Mouse (Mus musculus): ENCODE measurements at regions not wholly inside any gene's neighbourhood (a gene's known extent, or its start where the extent isn't known, plus 50 kb on each side); places are given as distances from the start of the nearest gene placed in this dataset.

DNA sequence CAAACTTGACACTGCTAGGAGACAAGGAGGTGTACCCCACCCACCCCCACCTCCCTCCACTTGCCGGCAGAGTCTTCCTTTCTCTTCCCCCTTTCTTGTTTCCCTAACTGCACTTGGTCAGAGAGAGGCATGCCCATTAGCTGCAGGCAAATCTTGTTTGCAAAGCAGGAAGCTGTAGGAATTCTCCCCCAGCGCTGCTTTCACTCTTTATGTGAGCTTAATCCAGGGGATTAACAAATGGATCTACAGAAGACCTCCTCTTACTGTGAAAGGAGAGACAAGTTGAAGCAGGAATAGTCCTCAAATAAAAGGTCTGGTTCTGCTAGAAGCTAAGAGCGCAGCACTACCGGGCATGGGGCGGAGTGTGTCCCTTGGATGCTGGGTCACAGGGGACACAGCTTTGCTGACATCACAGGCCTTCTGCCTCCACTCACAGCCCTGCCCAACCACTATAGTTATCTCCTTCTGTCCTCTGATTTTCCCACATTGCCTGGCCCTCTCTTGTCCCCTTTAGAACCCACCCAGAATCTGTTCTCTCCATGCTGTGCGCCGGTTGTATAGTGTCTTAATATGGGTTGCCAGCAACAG lies 84.3 kb upstream of the Meis1 start:
- ATAC-seq (no peak), DNase-seq (no peak)
- no peak overlapping the region for H3K9ac ChIP-seq (replicated peaks)
- no peaks in the 10 kb centered on the region for H3K36me3 ChIP-seq (replicated peaks; ENCODE audit: insufficient read depth, low read length)
- TF ChIP-seq EP300 (IDR thresholded peaks at IDR 0.05; ENCODE audit: low read depth) (no peak), CTCF (IDR thresholded peaks at IDR 0.05; ENCODE audit: low read depth) (no peak)
- no peak overlapping the region for H3K4me3 ChIP-seq (ENCODE audit: low read depth, low read length)
- WGBS (ENCODE audit: insufficient replicate concordance) = 43% methylated on average over 7 of the region's 7 CpGs
- no peaks in the 10 kb centered on the region for H3K9me3 ChIP-seq (ENCODE audit: low read length)
- no peaks in the 10 kb centered on the region for H3K27me3 ChIP-seq (ENCODE audit: insufficient read depth, low read length)
- no peaks in the 10 kb centered on the region; the same call in 1 of the 2 replicates for H3K4me1 ChIP-seq (ENCODE audit: insufficient read depth)
- H3K27ac ChIP-seq (ENCODE audit: low read depth) = no peak overlapping the region
- no peak overlapping the region for H3K4me2 ChIP-seq (ENCODE audit: low read depth, low read length)

DNA sequence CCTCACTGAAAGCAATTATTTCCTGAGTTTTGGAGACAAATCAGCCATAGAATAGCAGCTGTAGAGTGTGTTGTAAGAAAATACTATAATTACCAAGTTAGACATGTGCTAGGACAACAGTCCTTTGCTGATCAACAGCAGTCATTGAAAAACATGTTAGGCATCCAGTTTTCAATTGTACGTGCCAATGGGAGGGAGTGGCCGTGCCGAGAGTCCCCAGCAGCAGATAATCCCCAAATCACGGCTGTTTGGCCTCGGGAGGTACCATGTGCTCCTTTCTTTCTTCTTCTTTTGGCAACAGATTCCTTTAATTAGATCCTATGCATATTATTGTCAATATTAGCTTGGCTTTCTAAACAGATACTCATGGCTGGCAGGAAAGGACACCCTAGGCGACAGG lies 88.4 kb upstream of the Meis1 start:
- no peak overlapping the region for H3K4me3 ChIP-seq (ENCODE audit: low read depth, low read length)
- no peaks in the 10 kb centered on the region; the same call in 1 of the 2 replicates for H3K4me1 ChIP-seq (ENCODE audit: insufficient read depth)
- H3K27ac ChIP-seq (ENCODE audit: low read depth) = no peak overlapping the region
- H3K4me2 ChIP-seq (ENCODE audit: low read depth, low read length) = no peak overlapping the region
- H3K36me3 ChIP-seq (replicated peaks; ENCODE audit: insufficient read depth, low read length) = no peaks in the 10 kb centered on the region
- TF ChIP-seq CTCF (IDR thresholded peaks at IDR 0.05; ENCODE audit: low read depth) (no peak), EP300 (IDR thresholded peaks at IDR 0.05; ENCODE audit: low read depth) (no peak)
- no peaks in the 10 kb centered on the region for H3K27me3 ChIP-seq (ENCODE audit: insufficient read depth, low read length)
- no peaks in the 10 kb centered on the region for H3K9me3 ChIP-seq (ENCODE audit: low read length)
- ATAC-seq (no peak), DNase-seq (no peak)
- H3K9ac ChIP-seq (replicated peaks) = no peak overlapping the region
- 78% methylated on average over 6 of the region's 6 CpGs for WGBS (ENCODE audit: insufficient replicate concordance)

DNA sequence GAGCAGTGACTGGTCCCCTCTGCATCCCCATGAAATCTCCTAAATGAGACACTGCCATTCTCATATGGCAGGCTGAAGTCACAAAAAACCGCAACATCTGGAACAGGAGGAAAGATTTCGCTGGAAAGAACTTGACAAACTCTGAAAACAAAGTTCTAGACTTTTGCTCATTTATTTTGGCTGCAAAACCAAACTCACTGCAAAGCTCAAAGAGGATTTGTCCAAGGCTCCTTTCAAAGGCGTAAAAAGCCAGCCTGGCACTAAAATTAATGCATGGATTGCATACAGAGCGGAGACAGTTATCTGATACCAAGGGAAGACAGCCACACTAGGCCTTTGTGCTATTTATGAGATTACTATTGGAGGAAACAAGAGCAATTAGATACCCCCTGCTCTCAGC lies 90.3 kb upstream of the Meis1 start:
- no peak for TF ChIP-seq CTCF (IDR thresholded peaks at IDR 0.05; ENCODE audit: low read depth)
- no peak for TF ChIP-seq EP300 (IDR thresholded peaks at IDR 0.05; ENCODE audit: low read depth)
- DNase-seq (no peak), ATAC-seq (no peak)
- no peaks in the 10 kb centered on the region for H3K36me3 ChIP-seq (replicated peaks; ENCODE audit: insufficient read depth, low read length)
- no peak overlapping the region for H3K4me2 ChIP-seq (ENCODE audit: low read depth, low read length)
- H3K27ac ChIP-seq (ENCODE audit: low read depth) = no peak overlapping the region
- no peaks in the 10 kb centered on the region for H3K4me1 ChIP-seq (ENCODE audit: insufficient read depth)
- 76% methylated on average over 4 of the region's 4 CpGs for WGBS (ENCODE audit: insufficient replicate concordance)
- H3K27me3 ChIP-seq (ENCODE audit: insufficient read depth, low read length) = no peaks in the 10 kb centered on the region
- no peak overlapping the region for H3K9ac ChIP-seq (replicated peaks)
- H3K4me3 ChIP-seq (ENCODE audit: low read depth, low read length) = no peak overlapping the region
- H3K9me3 ChIP-seq (ENCODE audit: low read length) = no peaks in the 10 kb centered on the region

DNA sequence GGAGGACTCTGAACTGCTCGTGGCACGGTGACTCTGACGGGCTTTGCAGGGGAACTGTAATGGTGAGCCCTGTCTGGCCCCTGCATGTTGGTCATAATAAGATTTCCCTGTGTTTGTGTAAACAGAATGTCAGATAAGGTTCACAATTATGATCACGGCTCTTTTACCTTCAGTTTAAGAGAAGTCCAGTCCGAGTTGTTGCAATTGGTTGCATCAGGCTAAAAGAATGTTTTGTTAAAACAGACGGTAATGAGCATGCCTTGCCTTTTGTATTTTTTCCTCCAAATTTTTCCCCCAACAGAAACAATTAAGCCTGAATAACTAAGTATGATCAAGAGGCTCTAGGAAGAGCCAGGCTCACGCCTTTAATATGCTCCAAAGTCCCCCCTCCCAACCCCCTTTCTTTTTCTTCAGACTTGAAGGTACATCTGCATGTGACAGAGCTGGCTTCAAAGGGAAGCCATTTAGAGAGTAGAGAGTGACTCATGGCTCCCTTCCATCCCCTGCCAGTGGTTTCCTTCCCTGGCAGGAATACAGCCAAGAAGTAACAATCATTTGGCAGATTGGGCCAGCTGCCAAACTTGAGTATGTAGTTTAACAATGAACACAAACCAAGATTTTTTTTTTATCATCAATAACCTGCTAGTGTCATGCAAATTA lies 93.3 kb upstream of the Meis1 start:
- DNase-seq = no peak
- WGBS (ENCODE audit: insufficient replicate concordance) = 62% methylated on average over 7 of the region's 7 CpGs
- no peak overlapping the region for H3K27ac ChIP-seq (ENCODE audit: low read depth)

DNA sequence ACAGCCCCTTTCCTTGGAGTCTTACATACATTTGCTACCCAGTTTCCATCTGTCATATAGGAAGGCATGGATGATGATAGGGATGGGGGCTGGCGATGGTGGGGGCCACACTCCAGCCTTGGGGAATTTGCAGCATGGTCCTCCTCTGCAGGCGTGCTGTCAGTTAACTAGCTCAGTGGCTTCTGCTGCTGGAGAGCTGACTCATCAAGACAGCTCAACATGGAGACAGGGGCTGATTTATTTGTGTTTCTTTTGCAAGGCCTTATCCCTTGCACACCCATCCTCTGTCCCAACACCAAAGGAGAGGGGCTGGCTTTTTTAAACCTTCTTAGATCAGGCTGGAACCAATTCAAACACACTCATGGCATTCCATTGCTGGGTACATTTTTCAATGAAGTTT lies 98.3 kb upstream of the Meis1 start:
- no peaks in the 10 kb centered on the region for H3K27me3 ChIP-seq (ENCODE audit: insufficient read depth, low read length)
- DNase-seq = no peak
- ATAC-seq = no peak
- no peak overlapping the region for H3K27ac ChIP-seq (ENCODE audit: low read depth)
- no peaks in the 10 kb centered on the region for H3K36me3 ChIP-seq (replicated peaks; ENCODE audit: insufficient read depth, low read length)
- no peak overlapping the region for H3K9ac ChIP-seq (replicated peaks)
- no peak overlapping the region for H3K4me2 ChIP-seq (ENCODE audit: low read depth, low read length)
- no peaks in the 10 kb centered on the region for H3K9me3 ChIP-seq (ENCODE audit: low read length)
- no peaks in the 10 kb centered on the region for H3K4me1 ChIP-seq (ENCODE audit: insufficient read depth)
- 69% methylated on average over 2 of the region's 2 CpGs for WGBS (ENCODE audit: insufficient replicate concordance)
- TF ChIP-seq CTCF (IDR thresholded peaks at IDR 0.05; ENCODE audit: low read depth) = no peak
- TF ChIP-seq EP300 (IDR thresholded peaks at IDR 0.05; ENCODE audit: low read depth) = no peak
- H3K4me3 ChIP-seq (ENCODE audit: low read depth, low read length) = no peak overlapping the region

More for the DNA sequence above, 93.3 kb upstream of the Meis1 start:
- no peaks in the 10 kb centered on the region for H3K9me3 ChIP-seq (ENCODE audit: low read length)
- TF ChIP-seq CTCF (IDR thresholded peaks at IDR 0.05; ENCODE audit: low read depth) = no peak
- TF ChIP-seq EP300 (IDR thresholded peaks at IDR 0.05; ENCODE audit: low read depth) = no peak
- no peak for ATAC-seq
- no peak overlapping the region for H3K4me3 ChIP-seq (ENCODE audit: low read depth, low read length)
- H3K4me1 ChIP-seq (ENCODE audit: insufficient read depth) = no peaks in the 10 kb centered on the region
- no peaks in the 10 kb centered on the region for H3K36me3 ChIP-seq (replicated peaks; ENCODE audit: insufficient read depth, low read length)
- no peaks in the 10 kb centered on the region for H3K27me3 ChIP-seq (ENCODE audit: insufficient read depth, low read length)
- no peak overlapping the region for H3K4me2 ChIP-seq (ENCODE audit: low read depth, low read length)
- no peak overlapping the region for H3K9ac ChIP-seq (replicated peaks)

DNA sequence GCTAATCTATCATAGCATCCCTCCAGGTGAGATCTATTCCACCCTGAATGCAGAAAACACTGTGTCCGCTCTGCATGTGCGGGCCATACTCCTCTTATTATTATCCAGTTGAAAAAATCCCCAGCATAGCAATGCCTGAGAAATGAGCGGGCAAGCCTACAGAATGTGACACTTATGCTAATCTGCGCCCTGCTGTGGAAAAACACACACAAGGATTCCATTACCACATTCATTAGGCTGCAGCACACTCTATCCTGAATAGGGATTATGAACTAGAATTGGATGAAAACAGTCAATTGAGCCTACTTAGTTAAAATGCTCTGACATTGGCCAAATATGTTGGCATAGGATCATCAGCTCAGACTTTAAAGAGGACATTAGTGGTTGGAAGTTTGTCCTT lies 99.5 kb upstream of the Meis1 start:
- ATAC-seq (no peak), DNase-seq (no peak)
- H3K27ac ChIP-seq (ENCODE audit: low read depth) = no peak overlapping the region
- no peaks in the 10 kb centered on the region for H3K27me3 ChIP-seq (ENCODE audit: insufficient read depth, low read length)
- no peak overlapping the region for H3K9ac ChIP-seq (replicated peaks)
- no peak for TF ChIP-seq CTCF (IDR thresholded peaks at IDR 0.05; ENCODE audit: low read depth)
- no peak for TF ChIP-seq EP300 (IDR thresholded peaks at IDR 0.05; ENCODE audit: low read depth)
- H3K4me1 ChIP-seq (ENCODE audit: insufficient read depth) = no peaks in the 10 kb centered on the region
- no peak overlapping the region for H3K4me3 ChIP-seq (ENCODE audit: low read depth, low read length)
- H3K4me2 ChIP-seq (ENCODE audit: low read depth, low read length) = no peak overlapping the region
- H3K36me3 ChIP-seq (replicated peaks; ENCODE audit: insufficient read depth, low read length) = no peaks in the 10 kb centered on the region
- WGBS (ENCODE audit: insufficient replicate concordance) = 78% methylated on average over 4 of the region's 4 CpGs
- H3K9me3 ChIP-seq (ENCODE audit: low read length) = no peaks in the 10 kb centered on the region
